Comparison of ENCODE assay signal across 8 mouse cellular contexts in the genomic region with DNA sequence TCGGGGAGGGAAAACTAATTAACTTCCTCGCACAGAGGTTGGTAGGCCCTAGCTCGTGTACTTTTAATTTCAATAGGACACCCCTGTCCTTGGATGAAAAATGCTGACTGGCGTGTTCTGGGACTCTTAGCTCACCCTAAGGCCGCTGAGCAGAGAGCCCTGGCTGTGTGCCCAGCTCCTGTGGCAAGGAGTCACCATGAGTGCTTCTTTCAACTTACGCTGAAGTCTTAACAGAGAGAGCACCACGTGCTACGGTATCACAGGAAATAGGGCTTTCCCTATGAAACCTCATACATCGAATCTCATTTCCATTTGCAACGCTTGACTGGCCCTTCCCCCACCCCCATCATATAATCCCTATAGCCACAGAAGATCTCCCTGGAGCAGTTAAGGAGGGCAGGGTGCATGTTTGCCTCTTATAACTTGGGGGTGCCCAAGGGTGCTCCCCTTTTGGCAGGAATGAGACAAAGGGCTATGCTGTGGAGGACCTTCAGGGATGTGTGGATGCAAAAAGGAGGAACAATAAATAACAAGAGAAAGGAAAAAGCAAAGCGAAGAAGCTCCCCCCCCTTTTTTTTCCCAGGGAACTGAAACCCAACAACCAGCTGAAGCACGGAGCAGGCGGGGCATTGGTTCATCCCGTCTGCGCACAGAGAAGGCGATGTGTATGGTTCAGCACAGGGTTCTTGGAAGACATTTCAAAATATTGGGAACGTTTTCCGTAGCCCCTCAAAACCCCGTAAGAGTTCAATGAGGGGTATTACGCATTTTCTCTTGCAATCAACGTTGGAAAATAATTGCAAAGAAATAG. TPM values are rescaled to one million over a fixed set of nuclear protein-coding genes. Genes with fewer than 3 reads are reported as not detected.
DNase-seq lines count a peak whose midpoint lies in the region; ATAC-seq and TF ChIP-seq lines count a peak whose summit lies in the region.

No protein-coding gene starts in this region.

- peak overlapping the region; percentile 56 for H3K4me3 ChIP-seq in bone marrow macrophage, adult 2 months (ENCODE audit: insufficient read depth, low read length)
- no peak overlapping the region for H3K4me3 ChIP-seq in hindbrain, postnatal 0 days (ENCODE audit: low read length)

- H3K4me1 ChIP-seq in bone marrow macrophage, adult 2 months (ENCODE audit: control insufficient read depth, insufficient read depth, low read length) = peaks cover 10% of the 10 kb centered on the region
- H3K4me1 ChIP-seq in hindbrain, postnatal 0 days (ENCODE audit: insufficient read depth, low read length) = peaks cover 16% of the 10 kb centered on the region

- 0 out of 2 replicates have a peak overlapping the region, but pooled peaks have one; percentile 18 for H3K4me2 ChIP-seq in hindbrain, postnatal 0 days (ENCODE audit: low read depth, low read length)

- no peak overlapping the region for H3K9ac ChIP-seq in hindbrain, postnatal 0 days (replicated peaks; ENCODE audit: low read length)

- H3K9me3 ChIP-seq in hindbrain, postnatal 0 days (ENCODE audit: low read length) = no peaks in the 10 kb centered on the region

- peak; percentile 59 for ATAC-seq in hindbrain, postnatal 0 days

- no peak for TF ChIP-seq CTCF in bone marrow macrophage, adult 2 months (IDR thresholded peaks at IDR 0.05; ENCODE audit: low read depth, low read length)
- no peak for TF ChIP-seq CTCF in hindbrain, postnatal 0 days (IDR thresholded peaks at IDR 0.05; ENCODE audit: low read depth)

- no peak for TF ChIP-seq POLR2A in bone marrow macrophage, adult 2 months (IDR thresholded peaks at IDR 0.05; ENCODE audit: borderline replicate concordance, low read depth, low read length)

- peak overlapping the region; percentile 65 for H3K27ac ChIP-seq in bone marrow macrophage, adult 2 months (ENCODE audit: insufficient read depth, low read depth, low read length)
- no peak overlapping the region for H3K27ac ChIP-seq in hindbrain, postnatal 0 days

- 50% methylated on average over 21 of the region's 21 CpGs for WGBS in hindbrain, postnatal 0 days

- peak; percentile 18 for DNase-seq in retina, postnatal 1 day
- no peak for DNase-seq in retina, embryonic 14.5 days (ENCODE audit: low spot score)
- DNase-seq in gastrocnemius, postnatal 25 days = peak; percentile 71
- peak; percentile 70 for DNase-seq in hindbrain, postnatal 0 days (ENCODE audit: low spot score)
- DNase-seq in lung, postnatal 10 days = peak; percentile 79
- DNase-seq in right cerebral cortex, postnatal 4 days = peak; percentile 50
- no peak for DNase-seq in B cell, adult 2 months

- no peaks in the 10 kb centered on the region for H3K27me3 ChIP-seq in hindbrain, postnatal 0 days (ENCODE audit: insufficient read depth, low read length)

- H3K36me3 ChIP-seq in hindbrain, postnatal 0 days (ENCODE audit: insufficient read depth, low read length) = no peaks in the 10 kb centered on the region

RNA-seq across cellular contexts. Expression of a gene that starts 39.0 kb away (rescaled TPM):
- not detected in 2 replicates for polyA plus RNA-seq in bone marrow macrophage, adult 2 months (2012; ENCODE audit: insufficient read depth, insufficient read length, missing spikeins)
- not detected for total RNA-seq in gastrocnemius, postnatal 25 days (2021)
- not detected in 2 replicates for total RNA-seq in hindbrain, postnatal 0 days (2014; rRNA removed)
- polyA plus RNA-seq in hindbrain, postnatal 0 days (2015; fragmentation: Nextera tagmentation; extraction: Ambion mirVana) = not detected in 2 replicates

Comparison
In these comparisons a context has a peak if more than half of its experiments do, and no peak if none do; other contexts are left out.
1. DNase-seq: peak in retina, postnatal 1 day (single experiment), gastrocnemius, postnatal 25 days (single experiment), hindbrain, postnatal 0 days (single experiment), lung, postnatal 10 days (single experiment) and right cerebral cortex, postnatal 4 days (single experiment); none in retina, embryonic 14.5 days (single experiment) and B cell, adult 2 months (0 of 2).